Mouse (Mus musculus) B cell, adult 2 months (primary cell): ENCODE data around the gene Fam181a.
A peak's percentile ranks its signal among the peaks of the same experiment; 100 is the strongest.

Source experiments
- DNase-seq, 2 experiments: peaks; one replicate each; pipeline ENCODE4 v3.0.0; 2022

The Fam181a gene

DNA sequence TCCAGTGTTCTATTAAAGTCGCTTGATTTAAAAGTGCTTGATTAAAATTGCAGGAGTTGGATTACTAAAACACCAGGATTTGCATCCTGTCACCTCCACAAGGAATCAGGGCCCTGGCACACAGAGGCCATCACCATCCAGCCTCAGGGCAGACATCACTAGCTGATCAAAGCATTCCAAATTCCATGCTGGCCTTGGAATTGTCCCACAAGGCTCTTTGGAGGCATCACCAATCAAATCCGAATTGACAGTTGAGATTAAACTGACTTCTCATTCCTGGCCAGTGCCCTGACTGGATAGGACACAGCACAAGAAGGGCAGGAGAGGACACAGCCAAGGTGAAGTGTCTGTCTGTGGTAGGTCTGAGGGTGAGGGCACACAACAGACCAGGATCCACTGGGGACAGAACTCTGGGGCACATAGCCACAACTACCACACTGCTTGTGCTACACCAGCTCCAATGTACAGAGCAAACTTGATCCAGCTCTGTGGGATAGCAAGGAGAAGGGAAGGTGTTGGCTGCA, at the start of gene Fam181a:
Gene Fam181a, plus strand, starts transcription at position 232 of the 524 bp plus-strand sequence.
- DNase-seq, result no peak

DNA sequence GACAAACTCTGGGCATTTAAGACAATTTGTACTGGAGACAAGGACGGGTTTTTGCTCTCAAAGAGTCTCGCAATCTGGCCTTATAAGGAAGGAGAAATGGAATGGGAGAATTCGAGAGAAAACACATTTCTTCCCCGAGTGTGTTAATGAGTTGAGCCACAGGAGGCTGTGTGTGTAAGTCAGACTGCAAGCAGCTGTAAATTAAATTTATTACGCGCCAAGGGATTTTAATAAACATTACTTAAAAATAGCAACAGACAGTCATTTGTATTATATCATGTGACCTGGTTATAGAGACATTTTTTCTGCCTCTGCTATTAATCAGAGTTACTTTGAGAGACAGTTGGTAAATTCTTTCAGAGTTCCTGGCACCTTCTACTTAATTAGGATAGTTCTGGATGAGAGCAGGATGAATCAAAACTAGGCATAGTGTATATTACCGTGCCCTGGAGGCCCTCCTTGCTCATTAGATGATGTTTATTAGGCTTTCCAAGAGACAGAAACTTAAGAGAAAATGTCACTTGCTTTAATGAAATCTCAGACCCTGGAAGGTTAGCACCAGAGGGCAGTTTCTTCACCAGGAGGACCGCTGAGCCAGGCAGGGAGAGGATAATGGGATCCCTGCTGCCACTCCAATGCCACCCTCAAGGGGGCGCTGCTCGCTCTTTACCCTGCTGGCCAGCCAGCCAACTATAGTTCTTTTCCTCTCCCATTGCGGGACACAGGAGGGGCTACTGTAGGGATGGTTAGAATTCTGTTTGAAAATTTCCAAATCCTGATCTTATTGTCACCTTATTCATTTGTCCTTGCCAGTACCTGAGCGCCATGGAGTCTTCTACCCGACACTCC, 48.5 kb upstream of the Fam181a start:
- peak; percentile 47 to 48 for DNase-seq

DNA sequence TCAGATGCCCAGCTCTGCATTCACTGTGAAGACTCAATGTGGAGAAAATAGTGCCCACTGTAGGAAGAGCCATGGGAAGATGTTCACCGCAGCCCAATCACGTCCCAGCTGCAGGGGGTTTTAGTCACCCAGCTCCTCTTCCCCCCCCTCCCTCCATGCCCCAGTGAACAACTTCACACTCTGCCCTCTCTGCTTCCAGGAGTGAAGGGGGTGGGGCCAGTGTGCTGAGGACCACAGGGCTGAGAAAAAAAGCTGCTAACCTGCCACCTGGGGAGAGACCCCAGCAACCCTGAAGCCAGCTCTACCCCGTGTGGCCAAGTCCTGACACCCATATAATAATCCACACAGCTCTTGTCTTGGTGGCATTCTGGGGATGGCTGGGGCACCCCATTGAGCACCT, 44.2 kb upstream of the Fam181a start:
- DNase-seq, result no peak

DNA sequence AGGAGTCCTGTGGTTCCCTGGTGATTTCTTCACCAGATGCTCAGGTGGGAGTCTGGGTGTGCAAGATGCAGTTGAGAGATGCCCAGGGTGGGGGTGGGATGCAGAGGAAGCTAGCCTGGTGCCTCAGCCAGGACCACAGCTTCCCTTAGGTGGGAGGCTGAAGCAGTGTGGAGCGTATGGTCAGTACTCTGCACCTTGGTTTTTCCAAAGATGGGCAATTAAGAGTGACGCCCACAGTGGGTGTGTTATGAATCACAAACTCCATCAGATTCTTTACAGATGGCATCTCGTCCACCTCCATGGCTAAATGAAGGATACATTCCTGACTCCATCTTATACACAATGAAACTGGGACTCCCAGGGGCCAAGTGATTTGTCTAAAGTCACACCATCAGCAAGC, 38.6 kb upstream of the Fam181a start:
- DNase-seq, result no peak

DNA sequence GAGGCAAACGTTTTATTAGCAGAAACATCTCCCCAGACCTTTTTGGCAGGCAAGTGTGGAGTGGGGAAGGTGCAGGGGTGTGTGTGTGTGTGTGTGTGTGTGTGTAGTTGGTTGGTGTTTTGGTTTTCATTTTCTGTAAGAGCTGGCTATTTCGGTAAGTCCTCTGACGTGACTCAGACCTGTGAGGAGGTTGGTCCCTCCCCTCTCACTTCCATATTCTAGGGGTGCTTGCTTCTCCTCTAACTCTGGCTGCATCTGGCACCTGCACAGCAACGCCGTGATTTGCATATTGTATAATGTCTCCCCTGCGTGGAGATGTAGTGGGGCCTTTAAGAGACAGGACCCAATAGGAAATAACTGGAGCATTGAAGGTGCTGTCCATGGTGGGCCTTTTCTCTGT, 37.7 kb upstream of the Fam181a start:
- peak; percentile 32 to 42 for DNase-seq

DNA sequence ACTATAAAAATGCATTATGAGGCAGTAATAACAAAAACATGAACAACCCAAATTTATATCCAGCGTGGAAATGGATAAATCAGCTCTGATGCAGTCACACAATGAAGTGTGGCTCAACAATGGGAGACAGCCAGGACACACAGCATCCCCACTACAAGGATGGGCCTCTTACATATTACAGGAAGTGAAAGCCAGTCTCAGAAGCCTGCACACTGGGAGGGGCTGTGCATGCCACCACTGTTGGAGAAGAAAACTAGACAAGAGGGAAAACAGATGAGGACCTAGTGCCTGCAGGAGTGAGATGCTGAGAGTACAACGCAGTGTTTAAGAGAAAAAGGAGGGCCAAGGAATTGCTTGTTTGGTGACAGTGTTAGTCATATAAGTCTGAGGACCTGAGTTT, 37.0 kb upstream of the Fam181a start:
- peak in 1 of 2 experiments; percentile 6 for DNase-seq

DNA sequence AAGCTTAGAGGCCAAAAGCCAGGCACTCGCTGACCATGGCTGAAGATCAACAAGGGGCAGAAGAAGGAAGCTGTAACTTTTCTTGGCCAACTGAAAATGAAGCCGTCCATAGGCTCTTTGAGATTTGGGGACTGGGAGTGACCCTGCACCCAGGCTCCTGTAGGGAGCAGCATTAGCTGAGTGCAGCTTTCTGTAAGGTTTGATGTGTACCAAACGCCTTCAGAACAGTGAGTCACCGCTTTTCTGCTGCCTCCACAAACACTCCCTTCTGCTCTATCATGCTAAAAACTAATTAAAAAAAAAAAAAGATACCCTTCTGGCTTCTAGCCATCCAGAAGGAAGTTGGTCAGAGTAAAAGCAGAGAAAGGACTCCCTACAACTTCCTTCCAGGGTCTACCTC, 34.4 kb upstream of the Fam181a start:
- no peak for DNase-seq

DNA sequence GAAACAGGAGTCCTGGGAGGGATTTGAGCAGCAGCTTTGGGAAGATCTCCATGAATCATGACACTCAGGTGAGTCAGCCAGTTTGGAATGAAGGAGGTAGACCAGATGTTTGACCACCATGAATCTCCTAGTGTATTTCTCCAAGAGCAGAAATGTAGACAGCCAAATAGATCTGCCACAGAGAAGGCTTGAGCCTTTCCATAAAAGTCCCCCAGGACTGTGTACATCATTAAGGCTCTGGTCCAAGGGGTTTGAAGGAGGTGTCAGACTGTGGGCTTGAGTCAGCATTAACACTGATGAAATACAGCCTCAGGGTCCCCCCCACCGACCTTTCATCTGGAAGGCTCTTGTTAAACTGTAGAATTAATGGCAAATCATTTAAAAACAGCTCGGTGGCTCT, 29.3 kb upstream of the Fam181a start:
- no peak for DNase-seq

DNA sequence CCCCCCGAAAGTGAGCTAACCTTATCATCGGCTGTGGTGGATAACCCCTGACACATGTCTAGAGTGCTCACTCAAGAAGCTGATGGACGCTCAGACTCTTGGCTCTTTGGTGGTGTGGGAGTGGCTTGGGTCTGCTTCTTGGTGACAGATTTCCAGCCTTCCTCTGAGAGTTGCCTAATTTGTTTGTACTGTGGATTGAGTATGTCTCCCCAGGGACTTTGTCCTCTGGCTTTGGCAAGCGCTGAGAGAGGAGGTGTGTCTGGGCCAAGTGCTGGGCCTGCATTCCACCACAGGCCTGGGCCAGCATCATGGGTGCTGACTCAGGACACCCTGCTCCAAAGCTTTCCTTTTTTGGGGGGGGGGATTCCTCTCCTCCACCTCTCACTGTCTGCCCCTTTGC, 28.9 kb upstream of the Fam181a start:
- no peak for DNase-seq

DNA sequence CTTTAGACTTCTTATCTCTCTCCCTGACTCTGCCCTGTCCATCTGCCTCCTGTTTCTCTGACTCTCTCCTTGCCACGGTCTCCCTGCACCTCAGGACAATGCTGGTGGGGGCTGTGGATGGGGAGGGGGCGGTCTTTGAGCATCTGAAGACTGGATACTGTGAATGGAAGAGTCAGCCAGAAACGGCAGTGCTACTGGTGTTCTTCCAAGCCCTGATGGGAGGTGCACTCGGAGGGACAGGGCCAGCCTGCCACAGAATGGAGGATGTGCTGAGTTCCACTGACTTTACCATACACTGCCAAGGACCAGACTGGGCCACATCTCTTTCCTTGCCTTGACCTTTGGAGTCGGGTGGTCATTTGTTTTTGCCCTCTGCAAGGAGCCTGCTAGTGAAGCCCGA, 27.8 kb upstream of the Fam181a start:
- DNase-seq, result no peak

DNA sequence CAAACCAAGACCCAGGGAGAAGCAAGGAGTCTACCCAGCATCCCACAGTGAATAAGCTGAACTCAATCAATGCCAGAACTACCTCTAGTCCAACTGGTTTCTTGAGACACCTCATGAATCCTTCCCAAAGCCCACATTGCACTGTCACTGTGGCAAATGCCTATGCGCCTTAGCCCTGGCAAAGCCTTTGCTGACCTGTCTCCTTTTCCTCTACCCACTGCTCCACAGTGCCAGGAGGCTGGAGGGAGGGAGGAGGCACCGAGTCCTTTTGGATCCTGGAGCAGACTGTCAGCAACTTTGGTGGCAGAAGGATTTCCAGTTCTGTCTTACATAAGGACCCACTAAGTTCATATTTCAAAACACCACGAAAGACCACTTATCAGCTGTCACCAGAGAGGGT, 27.4 kb upstream of the Fam181a start:
- DNase-seq, result no peak

DNA sequence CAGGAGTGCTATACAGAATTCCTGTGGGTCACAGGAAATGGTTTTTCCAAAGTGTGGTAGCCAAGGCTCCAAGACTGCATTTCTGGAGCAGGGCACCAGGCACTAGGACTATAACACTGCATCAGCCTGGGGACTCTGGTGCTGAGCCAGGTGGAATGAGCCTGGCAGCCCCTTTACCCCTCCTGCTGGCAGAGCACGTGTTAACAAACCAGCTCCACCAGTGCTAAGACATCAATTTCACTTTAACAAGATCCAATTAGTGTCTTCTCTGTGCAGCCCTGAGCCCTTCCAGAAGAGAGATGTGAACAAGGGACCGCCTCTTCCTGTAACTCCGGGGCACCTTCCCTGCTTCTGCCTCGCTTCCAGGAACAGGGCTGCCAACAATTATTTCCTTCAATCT, 23.5 kb upstream of the Fam181a start:
- no peak for DNase-seq

DNA sequence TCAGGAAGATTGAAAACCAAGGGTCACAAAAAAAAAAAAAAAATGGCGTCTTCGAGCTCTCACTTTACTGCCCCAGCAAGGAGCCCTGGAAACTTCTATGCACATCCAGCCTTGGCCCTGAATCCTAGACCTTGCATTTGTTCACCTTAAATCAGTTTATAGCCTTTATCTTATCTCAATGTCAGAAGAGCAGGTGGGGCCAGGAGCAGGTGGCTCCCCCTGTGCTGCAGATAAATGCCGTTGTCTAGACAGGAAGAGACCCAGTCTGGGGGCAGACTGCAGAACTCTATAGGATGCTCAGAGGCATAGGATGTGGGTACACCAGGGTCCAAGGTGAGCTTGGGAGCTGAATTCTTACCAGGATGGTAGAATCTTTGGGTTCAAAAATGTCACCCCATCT, 18.4 kb upstream of the Fam181a start:
- no peak for DNase-seq

DNA sequence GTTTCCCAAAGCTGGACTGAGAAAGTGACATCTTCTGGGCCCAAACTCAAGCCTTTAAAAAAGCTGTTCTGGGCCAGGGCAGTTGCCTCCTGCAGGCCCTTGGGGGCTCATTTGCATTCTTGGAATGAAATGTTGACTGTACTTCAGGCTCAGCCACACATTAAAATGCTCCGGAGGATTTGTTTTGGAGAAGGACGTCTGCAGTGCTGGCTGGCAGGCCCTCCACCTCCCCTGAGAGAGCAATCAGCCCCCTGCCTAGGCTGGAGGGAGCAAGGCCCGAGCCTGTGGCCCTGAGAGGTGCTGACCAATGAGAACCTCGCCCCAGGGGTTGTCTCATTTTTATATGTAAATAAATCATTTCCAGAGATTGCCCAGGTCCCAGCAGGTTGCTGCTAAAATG, 14.5 kb upstream of the Fam181a start:
- DNase-seq, result no peak

DNA sequence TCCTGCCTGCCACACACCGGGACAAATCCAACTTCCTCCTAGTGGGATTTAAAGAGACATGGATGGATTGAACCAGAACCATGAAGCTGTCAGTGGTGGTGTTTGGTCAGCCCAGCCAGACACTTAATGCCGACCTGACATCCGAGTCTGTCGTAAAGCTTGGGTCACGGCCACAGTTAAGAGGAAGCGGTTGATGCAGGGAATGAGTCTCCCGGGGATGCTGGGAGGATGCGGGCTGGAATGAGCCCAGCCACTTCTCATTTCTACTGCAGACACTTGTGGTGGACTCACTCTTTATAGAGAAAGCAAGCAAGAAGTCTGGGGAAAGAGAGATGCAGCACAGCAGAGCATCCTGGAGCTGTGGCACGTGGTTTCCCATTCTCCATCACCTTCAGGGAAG, 10.3 kb upstream of the Fam181a start:
- no peak for DNase-seq

DNA sequence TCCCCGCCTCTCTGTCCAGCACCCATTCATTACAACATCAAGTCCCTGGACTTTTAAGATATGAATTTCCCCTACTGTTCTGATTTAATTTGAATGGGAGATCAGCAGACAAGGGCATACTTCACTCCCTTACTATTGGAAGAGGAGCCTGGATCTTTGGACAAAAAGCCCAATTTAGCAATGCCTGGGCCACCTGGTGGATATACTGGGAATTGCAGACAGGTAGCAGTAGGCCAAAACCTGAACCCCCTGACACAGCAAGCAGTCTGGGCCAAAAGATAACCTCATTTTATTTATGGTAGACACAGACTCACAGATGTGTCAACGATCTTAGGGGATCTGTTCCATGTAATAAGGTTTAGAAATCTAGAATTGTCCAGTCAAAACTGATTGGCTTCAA, 9.1 kb upstream of the Fam181a start:
- DNase-seq, result peak; percentile 59 to 66

DNA sequence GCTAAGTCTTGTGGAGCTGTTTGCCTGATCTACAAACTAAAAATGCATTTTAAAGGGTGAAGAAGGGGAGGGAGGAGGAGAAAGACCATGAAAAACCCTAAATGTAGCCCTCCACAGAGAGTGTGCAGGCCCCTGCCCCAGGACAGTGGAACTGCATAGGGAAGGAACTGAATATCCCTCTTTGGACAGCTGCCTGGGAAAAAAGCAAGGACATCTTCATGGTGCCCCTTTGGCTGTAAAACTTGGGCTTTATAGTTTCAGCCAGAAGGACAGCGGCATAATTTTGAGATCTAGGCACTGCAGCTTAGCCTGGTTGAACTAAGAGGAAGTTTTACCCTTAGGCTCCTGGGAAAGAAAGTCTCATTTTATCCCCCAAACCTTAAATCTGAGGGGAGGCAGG, 7.8 kb upstream of the Fam181a start:
- DNase-seq, result no peak

DNA sequence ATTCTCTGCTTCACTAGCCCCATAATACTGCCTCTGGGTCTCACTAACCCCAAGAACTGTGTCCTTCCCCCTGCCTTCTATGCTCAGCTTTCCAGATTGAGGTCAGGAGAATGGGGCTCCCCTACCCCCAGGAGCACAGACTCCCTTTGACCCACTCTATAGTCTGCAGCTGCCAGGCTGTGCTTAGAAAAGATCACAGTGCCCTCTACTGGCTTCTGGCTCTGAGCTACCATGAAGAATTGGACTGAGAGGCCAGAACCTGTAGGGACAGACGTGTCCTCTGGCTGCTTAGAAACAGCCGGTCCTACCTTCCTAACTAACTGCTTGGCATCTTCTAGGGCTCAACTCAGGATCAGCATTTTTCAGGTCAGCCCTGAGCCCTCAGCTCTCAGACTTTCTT, 4.6 kb upstream of the Fam181a start:
- no peak for DNase-seq

DNA sequence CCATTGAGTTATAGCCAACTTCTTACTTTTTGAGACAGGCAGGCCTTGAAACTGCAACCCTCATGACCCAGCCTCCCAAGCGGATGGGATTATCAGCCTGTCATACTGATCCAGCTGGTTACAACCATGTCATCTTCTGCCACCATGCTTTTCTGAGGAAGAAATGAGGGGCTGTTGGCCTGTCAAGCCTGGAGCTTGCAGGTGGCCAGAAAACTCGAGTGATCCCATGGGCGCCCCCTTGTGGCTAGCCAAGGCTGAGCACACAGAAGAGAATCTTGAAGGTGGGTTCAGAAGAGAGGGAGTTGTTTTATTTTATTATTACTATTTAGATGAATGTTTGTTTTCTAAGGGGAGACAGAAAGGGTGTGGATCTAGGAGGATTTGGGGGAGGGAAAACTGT, 4.1 kb upstream of the Fam181a start:
- peak; percentile 71 to 72 for DNase-seq

DNA sequence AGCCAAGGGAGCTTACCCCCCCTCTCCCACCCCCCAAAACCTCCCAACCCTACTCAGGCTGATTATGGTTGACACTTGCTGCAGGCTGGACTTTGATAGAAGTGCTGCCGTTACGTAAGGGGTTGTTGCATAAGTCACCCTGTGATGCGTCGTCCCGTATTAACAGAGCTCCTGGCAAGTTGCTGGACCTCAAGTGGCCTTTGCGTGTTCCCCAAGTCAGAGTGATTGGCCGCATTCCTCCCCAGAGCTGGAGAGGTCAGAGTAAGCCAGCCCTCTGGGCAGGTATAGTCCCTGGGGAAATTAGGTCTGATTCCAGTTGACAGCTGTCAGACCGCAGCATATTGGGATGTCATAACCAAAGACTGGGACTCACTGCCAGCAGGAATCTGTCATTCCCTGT, 1.1 kb downstream of the Fam181a start:
- no peak for DNase-seq

DNA sequence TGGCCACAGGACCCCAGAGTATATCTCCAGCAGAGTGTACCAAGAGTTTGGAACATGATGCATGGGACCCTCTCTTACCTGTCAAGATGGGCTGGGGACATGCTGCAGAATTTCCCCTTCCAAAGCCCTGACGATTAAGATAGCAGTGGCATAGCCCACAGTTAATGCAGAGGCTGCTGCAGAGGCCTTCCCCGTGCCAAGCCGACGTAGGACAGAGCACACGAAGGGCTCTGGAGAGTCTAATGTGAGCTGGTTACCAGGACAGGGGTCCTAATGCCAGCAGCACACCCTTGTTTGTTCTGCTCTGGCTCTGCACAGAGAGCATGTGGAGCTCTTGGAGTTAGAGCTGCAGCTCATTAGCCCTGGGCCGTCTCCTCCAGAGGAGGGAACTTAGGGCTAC, 2.5 kb downstream of the Fam181a start:
- DNase-seq, result no peak

DNA sequence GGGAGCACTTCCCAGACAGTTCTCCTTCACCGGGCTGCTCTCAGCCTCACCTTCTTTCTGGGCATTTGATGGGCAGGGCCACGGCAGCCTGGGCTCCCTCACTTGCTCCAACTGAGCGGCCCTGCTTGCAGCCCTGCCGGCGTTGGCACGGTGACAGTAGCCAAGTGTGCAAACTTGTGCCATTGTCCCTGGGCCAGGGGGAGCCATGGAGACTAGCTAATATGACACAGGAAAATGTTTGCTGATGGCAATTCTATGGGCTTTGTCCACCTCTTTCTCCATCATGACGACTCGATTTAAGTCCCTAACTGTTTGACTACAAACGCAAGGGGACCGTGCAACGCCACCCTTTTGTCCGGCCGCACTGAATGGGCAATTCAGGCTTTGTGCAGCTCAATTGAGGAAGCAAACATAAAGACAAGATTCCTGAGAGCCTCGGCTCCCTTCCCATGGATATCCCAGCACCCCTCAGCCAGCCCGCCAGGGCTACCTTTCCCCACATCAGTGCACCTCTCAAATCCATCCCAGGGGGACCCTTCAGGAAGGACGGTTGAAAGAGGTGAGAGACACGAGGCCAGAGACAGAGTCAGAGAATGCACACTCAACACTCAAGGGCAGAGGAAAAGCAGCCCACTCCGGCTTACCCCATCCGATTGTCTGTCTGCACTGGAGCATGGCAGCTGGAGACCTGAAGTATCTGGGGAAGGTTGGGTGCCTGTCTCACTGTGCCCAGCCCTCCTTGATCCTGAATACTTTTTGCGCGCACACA, 3.3 kb downstream of the Fam181a start:
- DNase-seq, result no peak

DNA sequence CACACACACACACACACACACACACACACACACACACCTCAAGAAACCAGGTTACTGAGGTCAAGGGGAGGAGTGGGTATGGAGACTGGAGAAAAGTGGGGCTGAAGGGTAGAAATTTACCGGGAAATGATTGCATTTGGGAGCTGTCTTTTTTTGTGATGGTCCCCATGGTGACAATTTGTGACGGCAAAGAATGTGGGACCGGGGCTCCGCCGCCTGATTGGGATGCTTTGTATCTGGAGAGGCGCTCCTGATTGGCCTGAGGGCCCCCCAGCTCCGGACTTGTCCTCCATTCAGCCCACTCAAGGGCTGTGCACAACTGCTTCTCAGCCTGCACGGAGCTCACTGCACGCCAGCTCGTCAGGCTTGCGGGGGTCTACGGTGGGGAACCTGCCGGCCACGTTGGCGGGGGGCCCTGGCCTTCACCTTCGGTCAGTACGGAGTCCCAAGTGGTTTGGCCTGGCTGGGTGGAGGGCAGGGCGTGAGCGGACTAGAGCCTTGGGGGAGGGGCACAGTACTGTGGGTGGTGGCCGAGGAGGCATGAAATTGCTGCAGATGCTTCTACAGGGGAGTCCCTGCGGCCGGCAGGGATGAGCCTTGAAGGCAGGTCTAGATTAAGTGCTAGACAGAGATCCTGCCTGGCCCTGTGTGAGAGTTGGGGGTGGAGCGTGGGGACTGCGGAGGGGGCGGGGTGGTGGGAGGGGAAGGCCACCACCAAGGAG, 4.0 kb downstream of the Fam181a start:
- no peak for DNase-seq
